Mouse (Mus musculus) midbrain, embryonic 10.5 days (tissue): ENCODE data around the gene Ptdss2. TPM values are rescaled to one million over a fixed set of nuclear protein-coding genes. Genes with fewer than 3 reads are reported as not detected.

Source experiments
- DNase-seq: peaks from one replicate; pipeline ENCODE4 v3.0.0-alpha.2; 2017; ENCODE audit warnings: low spot score
- H3K27ac ChIP-seq: fragments of 300-500 bp; sonication (generic); replicated peaks from 2 replicates; pipeline ENCODE4 v1.5.1; 2016; ENCODE audit warnings: mild to moderate bottlenecking
- H3K27me3 ChIP-seq: fragments of 300-500 bp; sonication (generic); 2 replicates; pipeline ENCODE4 v1.6.1; 2016; ENCODE audit warnings: low read depth, mild to moderate bottlenecking; ENCODE audit not compliant: poor library complexity, severe bottlenecking
- H3K36me3 ChIP-seq: fragments of 300-500 bp; sonication (generic); 2 replicates; pipeline ENCODE4 v1.6.1; 2016; ENCODE audit warnings: mild to moderate bottlenecking, moderate library complexity
- H3K4me1 ChIP-seq: fragments of 300-500 bp; sonication (generic); 2 replicates; pipeline ENCODE4 v1.6.1; 2016
- H3K4me3 ChIP-seq: fragments of 300-500 bp; sonication (generic); 2 replicates; pipeline ENCODE4 v1.5.1; 2016; ENCODE audit warnings: mild to moderate bottlenecking, moderate library complexity
- H3K9me3 ChIP-seq: fragments of 300-500 bp; sonication (generic); replicated peaks from 2 replicates; pipeline ENCODE4 v1.6.1; 2016; ENCODE audit warnings: mild to moderate bottlenecking
- WGBS: fragments of 180-500 bp; shearing (Covaris S2); methylation state at CpG from one replicate; pipeline ENCODE4 v1.1.7; 2016; 5-methylcytosine and 5-hydroxymethylcytosine counted together
- polyA plus RNA-seq: library from polyadenylated mRNA; unstranded; fragments of >200 nt; fragmentation: Nextera tagmentation; extraction: Ambion mirVana; gene quantifications from 2 replicates; pipeline ENCODE4 v1.2.1, GENCODE M21; 2016

Ptdss2 gene
- polyA plus RNA-seq, 1 experiment from 2014 or later = 94.7 TPM

GRCm38 (mm10) chr7:141096649-141097056 is 25.5 kb upstream of the Ptdss2 start:
- H3K4me3 ChIP-seq = no peak overlapping the region
- H3K9me3 ChIP-seq = no peaks in the 10 kb centered on the region
- no peak overlapping the region for H3K27ac ChIP-seq
- DNase-seq = no peak
- H3K4me1 ChIP-seq = peaks cover 31% of the 10 kb centered on the region
- 37% methylated on average over 6 of the region's 6 CpGs for WGBS
- no peaks in the 10 kb centered on the region for H3K36me3 ChIP-seq
- H3K27me3 ChIP-seq = peaks cover 85% of the 10 kb centered on the region

- no peak for DNase-seq
- no peaks in the 10 kb centered on the region for H3K9me3 ChIP-seq
- 80% methylated on average over 5 of the region's 5 CpGs for WGBS
- no peak overlapping the region for H3K27ac ChIP-seq
- no peak overlapping the region for H3K4me3 ChIP-seq
- no peaks in the 10 kb centered on the region for H3K36me3 ChIP-seq
- H3K4me1 ChIP-seq = peaks cover 26% of the 10 kb centered on the region
- peaks cover 85% of the 10 kb centered on the region for H3K27me3 ChIP-seq
These were observed 25.0 kb upstream of the Ptdss2 start for GRCm38 (mm10) chr7:141097177-141097576.

GRCm38 (mm10) chr7:141099911-141100691 is 22.1 kb upstream of the Ptdss2 start, which contains the start of gene Sigirr:
Sigirr (minus strand) TSS chr7:141100572.
- Histone ChIP-seq H3K27me3 (peaks cover 67% of the 10 kb centered on the region), H3K36me3 (no peaks in the 10 kb centered on the region), H3K4me3 (peak within 1 kb of the TSS; percentile 57), H3K4me1 (peaks cover 12% of the 10 kb centered on the region), H3K27ac (0 out of 2 replicates have a peak within 1 kb of the TSS, but pooled peaks have one; percentile 9), H3K9me3 (no peaks in the 10 kb centered on the region)
- WGBS = 1% methylated on average over 56 of the region's 56 CpGs
- DNase-seq = peak; percentile 46

GRCm38 (mm10) chr7:141103161-141103560 is 19.0 kb upstream of the Ptdss2 start:
- no peak overlapping the region for H3K27ac ChIP-seq
- H3K36me3 ChIP-seq = no peaks in the 10 kb centered on the region
- 68% methylated on average over 3 of the region's 3 CpGs for WGBS
- no peak for DNase-seq
- peaks cover 49% of the 10 kb centered on the region for H3K27me3 ChIP-seq
- H3K4me1 ChIP-seq = peaks cover 12% of the 10 kb centered on the region
- no peak overlapping the region for H3K4me3 ChIP-seq
- H3K9me3 ChIP-seq = no peaks in the 10 kb centered on the region

- no peaks in the 10 kb centered on the region for H3K4me1 ChIP-seq
- no peaks in the 10 kb centered on the region for H3K9me3 ChIP-seq
- 93% methylated on average over 9 of the region's 9 CpGs for WGBS
- H3K36me3 ChIP-seq = no peaks in the 10 kb centered on the region
- H3K27ac ChIP-seq = no peak overlapping the region
- no peak overlapping the region for H3K4me3 ChIP-seq
- H3K27me3 ChIP-seq = peaks cover 25% of the 10 kb centered on the region
- DNase-seq = no peak
These were observed 6.3 kb upstream of the Ptdss2 start for GRCm38 (mm10) chr7:141115874-141116273.

- 11% methylated on average over 9 of the region's 9 CpGs for WGBS
- Histone ChIP-seq H3K27ac (no peak within 1 kb of the TSS), H3K9me3 (no peaks in the 10 kb centered on the region), H3K4me3 (no peak within 1 kb of the TSS), H3K4me1 (0 out of 2 replicates have a peak, but pooled peaks cover 3% of the 10 kb centered on the region), H3K36me3 (no peaks in the 10 kb centered on the region), H3K27me3 (peaks cover 25% of the 10 kb centered on the region)
- no peak for DNase-seq
These were observed 4.5 kb upstream of the Ptdss2 start, which contains the start of gene Ano9 for GRCm38 (mm10) chr7:141117636-141118035. Ano9 (minus strand) TSS chr7:141117806.

GRCm38 (mm10) chr7:141119487-141119886 is 2.7 kb upstream of the Ptdss2 start:
- H3K27ac ChIP-seq = no peak overlapping the region
- H3K4me1 ChIP-seq = peaks cover 12% of the 10 kb centered on the region
- H3K9me3 ChIP-seq = no peaks in the 10 kb centered on the region
- WGBS = 72% methylated on average over 3 of the region's 3 CpGs
- peaks cover 25% of the 10 kb centered on the region for H3K27me3 ChIP-seq
- H3K4me3 ChIP-seq = no peak overlapping the region
- no peaks in the 10 kb centered on the region for H3K36me3 ChIP-seq
- no peak for DNase-seq

- no peak for DNase-seq
- Histone ChIP-seq H3K36me3 (no peaks in the 10 kb centered on the region), H3K4me3 (no peak overlapping the region), H3K9me3 (no peaks in the 10 kb centered on the region), H3K27me3 (peaks cover 25% of the 10 kb centered on the region), H3K4me1 (peaks cover 12% of the 10 kb centered on the region), H3K27ac (no peak overlapping the region)
- WGBS = 87% methylated on average over 3 of the region's 3 CpGs
These were observed 1.6 kb upstream of the Ptdss2 start for GRCm38 (mm10) chr7:141120605-141121004.

GRCm38 (mm10) chr7:141121051-141121531 is 1.1 kb upstream of the Ptdss2 start:
- H3K4me1 ChIP-seq = peaks cover 12% of the 10 kb centered on the region
- H3K9me3 ChIP-seq = no peaks in the 10 kb centered on the region
- DNase-seq = no peak
- H3K27me3 ChIP-seq = peaks cover 25% of the 10 kb centered on the region
- no peaks in the 10 kb centered on the region for H3K36me3 ChIP-seq
- 77% methylated on average over 5 of the region's 5 CpGs for WGBS
- no peak overlapping the region for H3K27ac ChIP-seq
- H3K4me3 ChIP-seq = no peak overlapping the region

GRCm38 (mm10) chr7:141122689-141123516 is 721 bp downstream of the Ptdss2 start:
- Histone ChIP-seq H3K36me3 (no peaks in the 10 kb centered on the region), H3K9me3 (no peaks in the 10 kb centered on the region), H3K4me1 (peaks cover 12% of the 10 kb centered on the region), H3K27ac (peak overlapping the region; percentile 89), H3K27me3 (peaks cover 7% of the 10 kb centered on the region), H3K4me3 (peak overlapping the region; percentile 61)
- DNase-seq = peak; percentile 98
- WGBS = 3% methylated on average over 29 of the region's 29 CpGs

GRCm38 (mm10) chr7:141123517-141123856 is 1.3 kb downstream of the Ptdss2 start:
- H3K36me3 ChIP-seq = no peaks in the 10 kb centered on the region
- H3K27me3 ChIP-seq = peaks cover 1% of the 10 kb centered on the region; the same call in 1 of the 2 replicates
- H3K27ac ChIP-seq = peak overlapping the region; percentile 89
- H3K4me3 ChIP-seq = peak overlapping the region; percentile 61
- H3K4me1 ChIP-seq = peaks cover 12% of the 10 kb centered on the region
- H3K9me3 ChIP-seq = no peaks in the 10 kb centered on the region
- 2% methylated on average over 15 of the region's 15 CpGs for WGBS
- no peak for DNase-seq

GRCm38 (mm10) chr7:141131024-141131820 is 9.0 kb downstream of the Ptdss2 start:
- Histone ChIP-seq H3K9me3 (no peaks in the 10 kb centered on the region), H3K27ac (peak overlapping the region; percentile 94), H3K4me3 (peak overlapping the region; percentile 83), H3K36me3 (peaks cover 26% of the 10 kb centered on the region), H3K4me1 (peaks cover 27% of the 10 kb centered on the region), H3K27me3 (no peaks in the 10 kb centered on the region)
- WGBS = under 1% methylated on average over 59 of the region's 59 CpGs
- peak; percentile 96 for DNase-seq
